ENCODE assay signal across 20 mouse cellular contexts in genomic region chr7:37111071-37111470, GRCm38 (mm10).
DNase-seq lines count a peak whose midpoint lies in the region; ATAC-seq lines count a peak whose summit lies in the region.
"Had no signal": no experiment of that assay in that cellular context is flagged by ENCODE, and none has a peak within 500 bp of the region (broad histone marks: within the 10 kb centered on the region; RNA-seq: fewer than 3 reads in every experiment).

No protein-coding gene starts in this region.

- H3K4me1 ChIP-seq in neural tube, embryonic 15.5 days: 0 out of 2 replicates have a peak, but pooled peaks cover 7% of the 10 kb centered on the region
- H3K4me1 ChIP-seq in embryonic facial prominence, embryonic 14.5 days (ENCODE audit: control insufficient read depth, insufficient read depth, low read length): no peaks in the 10 kb centered on the region
- 0 out of 2 replicates have a peak, but pooled peaks cover 2% of the 10 kb centered on the region for H3K4me1 ChIP-seq in limb, embryonic 11.5 days (ENCODE audit: control insufficient read depth, insufficient read depth, low read length)
- H3K4me1 ChIP-seq: forebrain, embryonic 12.5 days; heart, embryonic 13.5 days; hindbrain, embryonic 13.5 days; intestine, embryonic 15.5 days had no signal

- no peaks in the 10 kb centered on the region for H3K27me3 ChIP-seq in neural tube, embryonic 15.5 days (replicated peaks)
- H3K27me3 ChIP-seq in embryonic facial prominence, embryonic 14.5 days (replicated peaks; ENCODE audit: control insufficient read depth, insufficient read depth, low read length): no peaks in the 10 kb centered on the region
- no peaks in the 10 kb centered on the region for H3K27me3 ChIP-seq in limb, embryonic 11.5 days (ENCODE audit: control insufficient read depth, insufficient read depth, low read length)
- H3K27me3 ChIP-seq: CH12.LX; embryonic facial prominence, embryonic 12.5 days; forebrain, embryonic 12.5 days; heart, embryonic 13.5 days; hindbrain, embryonic 13.5 days; intestine, embryonic 15.5 days had no signal

- H3K36me3 ChIP-seq in neural tube, embryonic 15.5 days: no peaks in the 10 kb centered on the region
- H3K36me3 ChIP-seq in embryonic facial prominence, embryonic 14.5 days (ENCODE audit: control insufficient read depth, insufficient read depth, low read length): no peaks in the 10 kb centered on the region
- H3K36me3 ChIP-seq in limb, embryonic 11.5 days (ENCODE audit: control insufficient read depth, insufficient read depth, low read length): no peaks in the 10 kb centered on the region
- H3K36me3 ChIP-seq: embryonic facial prominence, embryonic 12.5 days; forebrain, embryonic 12.5 days; heart, embryonic 13.5 days; hindbrain, embryonic 13.5 days; intestine, embryonic 15.5 days had no signal

- no peak overlapping the region for H3K27ac ChIP-seq in neural tube, embryonic 15.5 days (replicated peaks)
- H3K27ac ChIP-seq in embryonic facial prominence, embryonic 14.5 days (replicated peaks; ENCODE audit: low read depth, low read length): no peak overlapping the region
- no peak overlapping the region for H3K27ac ChIP-seq in limb, embryonic 11.5 days (replicated peaks; ENCODE audit: low read depth, low read length)
- H3K27ac ChIP-seq: embryonic facial prominence, embryonic 12.5 days; forebrain, embryonic 12.5 days; heart, embryonic 13.5 days; hindbrain, embryonic 13.5 days; hindbrain, postnatal 0 days; intestine, embryonic 15.5 days had no signal

- no peak overlapping the region for H3K4me3 ChIP-seq in neural tube, embryonic 15.5 days (replicated peaks)
- H3K4me3 ChIP-seq in embryonic facial prominence, embryonic 14.5 days (ENCODE audit: low read depth, low read length): no peak overlapping the region
- H3K4me3 ChIP-seq in limb, embryonic 11.5 days (ENCODE audit: low read depth, low read length): no peak overlapping the region
- H3K4me3 ChIP-seq: embryonic facial prominence, embryonic 12.5 days; forebrain, embryonic 12.5 days; heart, embryonic 13.5 days; hindbrain, embryonic 13.5 days; intestine, embryonic 15.5 days had no signal

- no peak overlapping the region for H3K9ac ChIP-seq in neural tube, embryonic 15.5 days (replicated peaks)
- H3K9ac ChIP-seq in embryonic facial prominence, embryonic 14.5 days (ENCODE audit: low read depth, low read length): no peak overlapping the region
- H3K9ac ChIP-seq in limb, embryonic 11.5 days (ENCODE audit: low read length): no peak overlapping the region
- H3K9ac ChIP-seq: embryonic facial prominence, embryonic 12.5 days; forebrain, embryonic 12.5 days; heart, embryonic 13.5 days; hindbrain, embryonic 13.5 days; intestine, embryonic 15.5 days had no signal

- no peak overlapping the region for H3K4me2 ChIP-seq in neural tube, embryonic 15.5 days
- H3K4me2 ChIP-seq in embryonic facial prominence, embryonic 14.5 days (ENCODE audit: low read depth, low read length): no peak overlapping the region
- H3K4me2 ChIP-seq in limb, embryonic 11.5 days (ENCODE audit: low read depth, severe bottlenecking): no peak overlapping the region
- H3K4me2 ChIP-seq: embryonic facial prominence, embryonic 12.5 days; forebrain, embryonic 12.5 days; heart, embryonic 13.5 days; hindbrain, embryonic 13.5 days; intestine, embryonic 15.5 days had no signal

- H3K9me3 ChIP-seq in neural tube, embryonic 15.5 days (replicated peaks): no peaks in the 10 kb centered on the region
- no peaks in the 10 kb centered on the region for H3K9me3 ChIP-seq in embryonic facial prominence, embryonic 14.5 days (ENCODE audit: control insufficient read depth, low read length)
- H3K9me3 ChIP-seq in limb, embryonic 11.5 days (ENCODE audit: control insufficient read depth, low read length): no peaks in the 10 kb centered on the region
- H3K9me3 ChIP-seq: embryonic facial prominence, embryonic 12.5 days; forebrain, embryonic 12.5 days; heart, embryonic 13.5 days; hindbrain, embryonic 13.5 days; intestine, embryonic 15.5 days had no signal

- WGBS in neural tube, embryonic 15.5 days: 82% methylated on average over 6 of the region's 6 CpGs
- WGBS in embryonic facial prominence, embryonic 14.5 days: 28% methylated on average over 6 of the region's 6 CpGs
- 28% methylated on average over 6 of the region's 6 CpGs for WGBS in limb, embryonic 11.5 days

- DNase-seq in neural tube, embryonic 10.5 days (ENCODE audit: extremely low spot score, low spot score): peak; percentile 18
- DNase-seq in embryonic facial prominence, embryonic 14.5 days (ENCODE audit: low spot score): peak; percentile 24
- peak; percentile 63 for DNase-seq in limb, embryonic 11.5 days (ENCODE audit: low spot score)
- no peak for DNase-seq in kidney, adult 11 months
- DNase-seq in gastrocnemius, postnatal 4 days (ENCODE audit: low spot score in 2 of 2): no peak
- DNase-seq: adrenal gland, adult 8-10 months; adrenal gland, postnatal 36 days; cerebellum, adult 2 months; cerebellum, postnatal 10 days; gastrocnemius, postnatal 14 days; heart, postnatal 36 days had no signal

- ATAC-seq in neural tube, embryonic 15.5 days (ENCODE audit: low FRiP score): no peak
- ATAC-seq in embryonic facial prominence, embryonic 14.5 days (ENCODE audit: low read depth): no peak
- ATAC-seq in limb, embryonic 11.5 days (ENCODE audit: insufficient number of reproducible peaks, low FRiP score, low TSS enrichment, low read depth): no peak
- ATAC-seq: forebrain, embryonic 16.5 days; hindbrain, postnatal 0 days; intestine, embryonic 15.5 days had no signal

Comparison
In these comparisons a context has a peak if more than half of its experiments do, and no peak if none do; other contexts are left out.
1. DNase-seq: peak in neural tube, embryonic 10.5 days (single experiment), embryonic facial prominence, embryonic 14.5 days (single experiment) and limb, embryonic 11.5 days (single experiment); none in kidney, adult 11 months (single experiment) and gastrocnemius, postnatal 4 days (0 of 2).